Mouse (Mus musculus) thymus, adult 2 months (tissue): ENCODE data around the gene Sgms1. TPM values are rescaled to one million over a fixed set of nuclear protein-coding genes. Genes with fewer than 3 reads are reported as not detected.
"Not testable (repeated sequence)": the region's sequence is repeated elsewhere in the genome, so short reads cannot be mapped to it uniquely, and the experiment has no call there.

Experiments used
- DNase-seq: peaks from one replicate; pipeline ENCODE4 v3.0.0; 2021
- H3K27ac ChIP-seq: fragments of 200-500 bp; 2 replicates; pipeline ENCODE4 v1.5.1; 2012; ENCODE audit warnings: low read length, control low read depth; ENCODE audit not compliant: control insufficient read depth, insufficient read depth
- H3K27me3 ChIP-seq: fragments of 200-500 bp; 2 replicates; pipeline ENCODE4 v1.6.1; 2012; ENCODE audit warnings: mild to moderate bottlenecking, low read length, moderate library complexity, mixed read lengths; ENCODE audit not compliant: control insufficient read depth, insufficient read depth
- H3K36me3 ChIP-seq: fragments of 200-500 bp; 2 replicates; pipeline ENCODE4 v1.6.1; 2012; ENCODE audit warnings: mild to moderate bottlenecking, low read length, moderate library complexity; ENCODE audit not compliant: control insufficient read depth, insufficient read depth
- H3K4me1 ChIP-seq: fragments of 200-500 bp; replicated peaks from 2 replicates; pipeline ENCODE4 v1.6.1; 2012; ENCODE audit warnings: low read length; ENCODE audit not compliant: control insufficient read depth, insufficient read depth
- H3K4me3 ChIP-seq: fragments of 200-500 bp; 2 replicates; pipeline ENCODE4 v1.5.1; 2012; ENCODE audit warnings: mild to moderate bottlenecking, low read length, control low read depth, moderate library complexity; ENCODE audit not compliant: control insufficient read depth, insufficient read depth
- CTCF ChIP-seq: fragments of 200-500 bp; IDR thresholded peaks from 2 replicates; pipeline ENCODE4 v1.5.1; 2012; ENCODE audit warnings: mild to moderate bottlenecking, control low read depth, low read length, moderate library complexity, borderline replicate concordance; ENCODE audit not compliant: control insufficient read depth, poor library complexity, insufficient read depth; ENCODE audit errors: extremely low read depth
- POLR2A ChIP-seq: fragments of 200-500 bp; IDR thresholded peaks from 2 replicates; pipeline ENCODE4 v1.6.1; 2012; ENCODE audit warnings: mild to moderate bottlenecking, low read length, control low read depth, moderate library complexity; ENCODE audit not compliant: control insufficient read depth, poor library complexity, insufficient read depth; ENCODE audit errors: extremely low read depth
- WGBS: fragments of 180-500 bp; shearing (Covaris S2); methylation state at CpG from one replicate; pipeline ENCODE4 v1.1.7; 2018; 5-methylcytosine and 5-hydroxymethylcytosine counted together
- polyA plus RNA-seq: library from polyadenylated mRNA; depleted of rRNA; stranded (reverse); fragments of >200 nt; gene quantifications from 2 replicates; pipeline ENCODE4 v1.2.3, GENCODE M21; 2012

Gene Sgms1
- polyA plus RNA-seq, 1 experiment = 7.4 TPM

- H3K36me3 ChIP-seq = no peaks in the 10 kb centered on the region
- no peak for TF ChIP-seq POLR2A
- TF ChIP-seq CTCF = no peak
- H3K4me3 ChIP-seq = no peak overlapping the region
- no peak for DNase-seq
- peaks cover 6% of the 10 kb centered on the region; the same call in 1 of the 2 replicates for H3K4me1 ChIP-seq
- H3K27ac ChIP-seq = no peak overlapping the region
- no peaks in the 10 kb centered on the region for H3K27me3 ChIP-seq
- 97% methylated on average over 12 of the region's 12 CpGs for WGBS
Observed at GRCm38 (mm10) chr19:32358699-32359517, 30.6 kb downstream of the Sgms1 start.

- H3K27ac ChIP-seq, H3K27me3 ChIP-seq, H3K4me1 ChIP-seq, DNase-seq, H3K36me3 ChIP-seq, H3K4me3 ChIP-seq: not testable (repeated sequence)
- 95% methylated on average over 7 of the region's 7 CpGs for WGBS
Observed at GRCm38 (mm10) chr19:32358011-32358410, 31.5 kb downstream of the Sgms1 start.

- DNase-seq = no peak
- Histone ChIP-seq H3K27ac (no peak overlapping the region), H3K4me3 (no peak overlapping the region), H3K27me3 (no peaks in the 10 kb centered on the region), H3K36me3 (no peaks in the 10 kb centered on the region), H3K4me1 (no peaks in the 10 kb centered on the region)
- TF ChIP-seq CTCF (no peak), POLR2A (no peak)
- WGBS = 93% methylated on average over 4 of the region's 4 CpGs
Observed at GRCm38 (mm10) chr19:32356166-32356565, 33.3 kb downstream of the Sgms1 start.

GRCm38 (mm10) chr19:32353447-32353846 is 36.1 kb downstream of the Sgms1 start:
- no peaks in the 10 kb centered on the region for H3K36me3 ChIP-seq
- H3K27ac ChIP-seq = no peak overlapping the region
- DNase-seq = no peak
- H3K27me3 ChIP-seq = no peaks in the 10 kb centered on the region
- H3K4me1 ChIP-seq = no peaks in the 10 kb centered on the region
- 98% methylated on average over 9 of the region's 9 CpGs for WGBS
- H3K4me3 ChIP-seq = no peak overlapping the region
- TF ChIP-seq CTCF (no peak), POLR2A (no peak)

- 92% methylated on average over 7 of the region's 7 CpGs for WGBS
- Histone ChIP-seq H3K4me3 (no peak overlapping the region), H3K36me3 (no peaks in the 10 kb centered on the region), H3K27ac (no peak overlapping the region), H3K4me1 (peaks cover 6% of the 10 kb centered on the region), H3K27me3 (no peaks in the 10 kb centered on the region)
- TF ChIP-seq POLR2A (no peak), CTCF (no peak)
- no peak for DNase-seq
Observed at GRCm38 (mm10) chr19:32348955-32349654, 40.4 kb downstream of the Sgms1 start.

- no peak overlapping the region for H3K4me3 ChIP-seq
- DNase-seq = no peak
- peaks cover 10% of the 10 kb centered on the region for H3K4me1 ChIP-seq
- 96% methylated on average over 5 of the region's 5 CpGs for WGBS
- TF ChIP-seq CTCF (no peak), POLR2A (no peak)
- no peak overlapping the region for H3K27ac ChIP-seq
- H3K36me3 ChIP-seq = no peaks in the 10 kb centered on the region
- no peaks in the 10 kb centered on the region for H3K27me3 ChIP-seq
Observed at GRCm38 (mm10) chr19:32347491-32347890, 42.0 kb downstream of the Sgms1 start.
